Mouse (Mus musculus) embryo, embryonic 9.5 days (tissue): Measurements from ENCODE around the gene Src.
"Not testable (repeated sequence)": the region's sequence is repeated elsewhere in the genome, so short reads cannot be mapped to it uniquely, and the experiment has no call there.

ENCODE experiments used
- DNase-seq: peaks from one replicate; pipeline ENCODE4 v3.0.0-alpha.2; 2017; ENCODE audit errors: extremely low spot score

The Src gene

DNA sequence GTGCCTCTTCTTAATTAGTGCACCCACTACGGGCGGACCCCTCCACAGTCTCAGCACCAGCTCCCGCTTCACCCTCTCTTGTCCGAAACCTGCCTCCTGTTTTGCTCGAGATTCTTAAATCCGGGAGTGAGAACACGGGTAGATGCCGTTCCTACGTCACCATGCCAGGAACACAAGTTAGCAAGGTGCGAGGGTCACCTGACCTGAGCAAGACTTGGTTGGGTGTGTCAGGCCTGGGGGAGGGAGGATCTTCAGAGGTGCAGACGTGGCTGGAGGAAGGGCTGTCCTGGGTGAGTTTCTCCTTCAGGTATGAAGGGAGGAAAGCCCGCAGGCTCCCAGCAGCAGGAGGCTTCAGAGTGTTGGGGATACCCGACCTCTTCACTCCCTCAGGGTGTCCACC lies at the start of gene Src:
Gene Src (plus strand): TSS at position 239 of the 400 bp plus-strand sequence.
- DNase-seq: no peak

DNA sequence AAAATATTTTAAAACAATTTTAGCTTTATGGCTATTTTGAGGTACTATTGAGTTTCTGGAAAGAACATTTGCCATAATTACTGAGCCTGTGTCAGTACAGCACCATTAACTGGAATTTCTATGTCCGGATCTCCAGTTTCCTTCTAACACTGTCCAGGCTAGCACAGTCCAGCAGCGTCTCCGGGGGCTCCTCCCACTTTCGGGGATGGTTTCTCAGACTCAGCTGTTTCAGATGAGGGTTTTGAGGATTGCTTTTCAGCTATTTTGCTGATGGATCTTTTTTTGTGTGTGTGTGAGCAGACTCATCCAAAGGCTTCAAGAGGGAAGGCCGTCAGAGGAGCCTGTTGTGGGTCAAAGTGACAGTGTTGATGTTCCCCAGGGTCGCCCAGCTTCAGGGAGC lies 46.5 kb upstream of the Src start:
- no peak for DNase-seq

DNA sequence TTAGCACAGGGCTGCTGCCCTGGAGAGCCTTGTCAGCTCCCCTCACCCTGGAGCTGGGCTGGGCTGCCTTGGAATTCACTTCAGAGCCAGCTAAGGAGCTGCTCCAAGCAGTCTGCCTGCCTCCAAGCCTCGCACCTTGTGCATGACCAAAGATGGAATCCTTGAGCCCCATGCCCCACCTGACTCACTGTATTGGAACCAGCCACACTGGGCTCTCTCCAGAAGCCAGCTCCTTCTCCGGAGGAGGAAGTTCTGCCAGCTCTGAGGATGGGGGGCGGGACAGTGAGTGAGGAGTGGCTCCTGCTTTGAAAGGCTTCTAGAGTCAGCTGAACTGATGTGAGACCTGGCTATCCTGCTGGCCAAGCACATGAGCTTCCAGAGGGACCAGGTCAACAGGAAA lies 44.6 kb upstream of the Src start:
- DNase-seq: no peak

DNA sequence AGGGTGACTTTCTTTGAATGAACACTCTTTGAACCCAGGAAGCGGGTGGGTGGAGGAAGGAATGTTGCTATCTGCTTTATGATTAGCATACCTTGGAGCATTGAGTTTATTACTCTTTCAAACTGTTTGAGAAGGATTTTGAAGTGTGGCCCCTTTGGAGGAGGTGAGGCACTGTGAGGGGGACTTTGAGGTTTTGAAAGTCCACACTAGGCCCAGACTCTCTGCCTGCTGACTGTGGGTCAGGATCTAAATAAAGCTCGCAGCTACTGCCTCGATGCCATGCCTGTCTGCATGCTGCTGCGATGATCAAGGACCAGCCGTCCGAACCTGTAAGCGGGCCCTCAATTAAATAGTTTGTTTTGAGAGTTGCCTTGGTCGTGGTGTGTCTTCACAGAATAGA lies 43.2 kb upstream of the Src start:
- DNase-seq: no peak

DNA sequence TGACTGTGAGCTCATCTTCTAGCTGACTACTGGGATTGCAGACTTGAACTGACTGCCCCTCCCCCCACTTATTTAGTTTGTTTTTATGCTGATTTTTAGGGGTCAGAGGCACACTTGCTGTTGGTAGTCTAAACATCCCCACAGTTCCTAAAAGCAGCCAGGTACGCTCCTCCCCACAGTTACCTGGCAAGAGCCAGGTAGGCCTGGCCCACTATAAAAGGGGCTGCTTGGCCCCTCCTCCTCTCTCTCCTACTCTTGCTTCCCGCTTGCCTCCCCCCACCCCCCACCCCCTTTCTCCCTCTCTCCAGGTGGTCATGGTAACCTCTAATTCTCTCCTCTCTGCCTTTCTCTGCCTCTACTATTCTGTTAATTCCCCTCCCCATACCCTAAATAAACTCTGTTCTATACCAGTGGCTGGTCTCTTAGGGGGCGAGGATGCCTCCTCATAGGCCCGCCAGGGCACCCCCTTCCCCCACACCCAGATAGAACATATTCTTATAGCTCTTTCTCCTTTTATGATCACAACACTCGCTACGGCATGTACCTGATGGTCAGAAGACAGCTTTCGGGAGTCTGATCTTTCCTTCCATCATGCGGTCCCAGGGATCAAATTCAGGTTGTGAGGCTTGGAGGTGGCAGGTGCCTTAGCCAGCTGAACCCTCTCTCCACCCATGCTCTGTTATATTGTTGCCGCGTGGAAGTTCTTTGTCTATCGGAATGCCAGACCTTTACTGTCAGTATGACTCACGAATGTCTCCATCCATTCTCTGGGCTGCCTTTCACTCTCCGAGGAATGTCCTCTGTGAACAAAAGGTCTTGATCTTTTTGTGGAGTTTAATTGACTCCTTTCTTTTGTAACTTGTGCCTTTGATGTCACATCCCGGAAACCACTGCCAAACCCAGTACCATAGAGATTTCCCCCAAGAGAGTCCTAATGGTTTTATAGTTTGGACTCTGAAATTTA lies 42.2 kb upstream of the Src start:
- peak; percentile 48 for DNase-seq

DNA sequence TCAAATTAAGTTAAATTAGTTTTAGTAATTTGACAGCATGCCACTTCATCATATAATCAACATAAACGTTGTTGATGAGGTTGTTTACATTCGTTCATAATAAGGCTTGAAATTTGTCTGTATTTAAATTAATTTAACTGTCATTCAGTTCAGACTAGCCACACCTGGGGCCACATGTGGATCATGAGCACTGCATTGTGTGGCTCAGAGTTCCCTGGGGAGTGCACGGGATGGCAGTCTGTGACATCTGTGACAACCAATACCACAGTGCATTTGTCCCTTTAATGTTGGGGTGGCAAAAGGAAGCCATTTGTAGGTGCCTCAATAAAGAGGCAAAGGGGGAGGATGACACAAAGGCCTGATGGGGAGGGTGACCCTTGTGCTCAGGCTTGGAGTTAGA lies 41.2 kb upstream of the Src start:
- no peak for DNase-seq

DNA sequence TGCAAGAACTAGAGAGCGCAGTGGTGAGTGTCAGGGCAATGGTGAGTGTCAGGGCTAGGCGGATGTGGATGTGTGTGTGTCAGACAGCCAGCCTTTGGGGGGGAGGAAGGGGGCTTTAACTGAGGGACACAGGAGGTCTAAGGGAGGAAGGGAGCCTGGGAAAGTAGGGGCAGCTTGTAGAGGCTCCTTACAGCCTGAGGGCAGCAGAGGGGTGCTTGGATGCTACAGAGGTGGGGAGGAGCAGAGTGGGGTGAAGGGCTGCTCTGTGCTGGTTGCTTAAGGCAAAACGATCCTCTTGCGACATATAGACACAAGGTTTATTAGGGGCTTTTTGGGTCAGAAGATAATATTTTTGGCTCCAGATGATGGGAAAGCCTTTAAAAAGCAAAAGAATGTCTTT lies 33.4 kb upstream of the Src start:
- DNase-seq: no peak

DNA sequence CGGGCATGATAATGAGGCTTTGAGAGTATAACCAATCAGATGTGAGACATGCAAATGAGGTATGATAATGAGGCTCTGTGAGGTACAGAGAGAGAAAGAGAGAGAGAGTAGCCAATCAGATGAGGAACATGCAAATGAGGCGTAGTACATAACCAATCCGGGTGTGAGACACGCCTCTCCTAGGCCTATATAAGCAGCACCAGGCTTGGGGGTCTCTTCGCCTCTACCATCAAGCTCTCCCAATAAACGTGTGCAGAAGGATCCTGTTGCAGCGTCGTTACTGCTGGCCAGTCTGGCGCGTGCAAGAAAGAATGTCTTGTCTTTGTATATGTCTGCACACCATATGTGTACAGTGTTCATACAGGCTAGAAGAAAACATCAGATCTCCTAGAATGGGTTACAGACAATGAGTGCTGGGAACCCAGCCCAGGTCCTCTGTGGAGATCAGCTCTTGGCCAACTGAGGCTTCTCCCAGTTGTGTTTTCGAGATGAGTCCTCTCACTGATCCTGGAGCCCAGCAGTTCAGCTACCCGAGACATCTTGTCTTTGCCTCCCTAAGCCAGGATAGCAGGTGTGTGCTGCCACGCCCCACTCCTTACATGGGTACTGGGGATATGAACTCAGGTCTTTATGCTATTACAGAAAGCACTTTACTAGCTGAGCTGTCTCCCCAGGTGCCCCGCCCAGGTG lies 29.2 kb upstream of the Src start:
- not testable (repeated sequence) for DNase-seq

DNA sequence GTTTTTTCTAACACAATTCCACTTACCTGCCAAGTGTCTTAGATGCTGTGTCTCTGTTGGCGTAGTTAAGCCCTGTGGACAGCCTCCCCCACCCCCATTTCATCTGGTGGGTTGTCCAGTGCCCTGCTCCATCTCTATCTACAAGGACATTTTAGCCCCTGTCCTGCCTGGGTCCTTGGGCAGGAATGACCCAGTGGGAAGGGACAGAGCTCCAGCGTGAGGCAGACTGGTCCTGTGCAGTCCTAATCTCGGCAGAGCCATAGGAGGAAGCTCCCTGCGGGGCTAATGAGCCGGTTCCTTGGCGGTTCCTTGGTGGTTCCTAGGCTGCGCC lies 28.7 kb upstream of the Src start:
- no peak for DNase-seq

DNA sequence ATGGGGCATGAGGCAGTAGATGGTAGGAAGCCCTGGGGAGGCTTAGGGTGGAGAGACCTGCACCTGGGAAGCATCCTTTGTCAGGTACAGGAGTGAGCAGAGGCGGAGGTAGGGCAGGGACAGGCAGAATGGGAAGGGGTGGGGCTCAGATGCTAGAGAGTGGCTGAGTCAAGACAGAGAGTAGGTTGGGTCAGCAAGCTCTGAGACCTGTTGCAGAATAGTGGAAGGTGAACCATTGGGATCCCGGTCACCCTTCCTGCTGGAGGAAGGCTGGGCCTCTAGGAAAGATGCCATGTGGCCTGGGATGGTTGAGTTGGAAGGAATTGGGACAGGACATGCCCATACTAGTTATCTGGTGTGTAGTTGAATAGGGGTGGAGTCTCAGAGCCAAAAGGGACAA lies 25.9 kb upstream of the Src start:
- DNase-seq: no peak

DNA sequence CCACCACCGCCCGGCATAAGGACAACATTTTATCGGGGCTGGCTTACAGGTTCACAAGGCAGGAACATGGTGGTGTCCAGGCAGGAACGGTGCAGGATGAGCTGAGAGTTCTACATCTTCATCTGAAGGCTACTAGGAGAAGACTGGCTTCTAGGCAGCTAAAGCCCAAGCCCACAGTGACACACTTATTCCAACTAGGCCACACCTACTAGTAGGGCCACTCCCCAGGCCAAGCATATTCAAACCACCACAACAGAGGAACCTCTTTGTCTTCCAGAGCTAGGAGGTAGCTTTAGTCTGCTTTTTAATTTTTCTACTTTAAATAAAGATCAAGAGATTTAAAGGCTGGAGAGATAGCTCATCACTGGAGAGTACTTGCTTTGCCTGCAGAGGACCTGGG lies 24.7 kb upstream of the Src start:
- DNase-seq: no peak

DNA sequence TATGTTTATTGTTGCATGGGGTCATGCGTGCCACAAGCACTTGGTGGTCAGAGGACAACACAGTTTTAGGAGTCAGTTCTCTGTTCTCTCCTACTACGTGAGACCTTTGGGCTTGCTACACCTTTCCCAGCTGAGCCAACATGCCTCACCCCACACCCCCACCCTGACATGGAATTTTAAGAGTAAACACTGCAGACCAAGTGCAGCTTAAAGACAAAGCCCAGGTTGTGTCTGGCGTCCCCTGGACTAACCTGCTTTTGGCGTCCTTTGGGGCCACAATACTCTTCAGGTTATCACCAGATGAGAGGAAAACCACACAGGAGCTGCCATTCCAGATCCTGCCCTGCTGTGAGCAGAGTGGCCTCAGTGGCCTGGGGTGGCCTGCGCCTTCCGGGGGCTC lies 23.4 kb upstream of the Src start:
- DNase-seq: no peak

DNA sequence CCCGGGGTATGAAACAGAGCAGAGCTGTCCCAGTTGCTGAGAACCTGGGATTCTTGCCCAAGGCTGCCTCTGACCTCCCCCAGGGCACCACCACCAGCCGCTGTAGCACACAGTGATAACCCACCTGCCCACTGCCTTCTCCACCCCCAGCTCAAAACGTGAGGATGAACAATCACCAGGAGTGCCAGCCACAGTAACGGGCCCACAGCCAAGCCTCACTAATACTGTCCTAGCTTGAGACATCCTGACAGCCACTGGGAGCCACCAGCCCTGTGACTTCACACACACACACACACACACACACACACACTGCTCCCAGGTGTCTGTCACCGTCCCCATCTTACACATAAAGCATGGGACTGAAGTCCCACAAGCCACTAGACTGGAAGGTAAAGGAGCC lies 22.9 kb upstream of the Src start:
- DNase-seq: no peak

DNA sequence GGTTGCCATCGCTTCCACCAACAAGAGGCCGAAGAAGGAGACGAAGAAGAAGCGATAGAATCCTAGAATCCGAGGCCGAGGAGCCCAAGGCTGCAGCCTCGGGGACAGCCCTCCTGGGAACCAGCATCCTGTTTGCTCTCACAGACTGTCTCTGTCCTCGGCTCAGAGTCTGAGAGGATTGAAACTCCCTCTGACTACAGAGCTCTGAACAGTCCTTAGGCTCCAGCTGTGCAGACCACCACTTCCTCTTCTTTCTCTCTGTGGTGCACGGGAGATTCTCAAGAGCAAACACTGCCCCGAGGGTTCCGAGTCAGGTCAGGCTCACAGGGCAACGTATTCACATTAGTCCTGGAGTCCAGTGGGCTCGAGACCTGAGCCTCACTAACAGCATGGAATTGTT lies 22.3 kb upstream of the Src start:
- DNase-seq: no peak

DNA sequence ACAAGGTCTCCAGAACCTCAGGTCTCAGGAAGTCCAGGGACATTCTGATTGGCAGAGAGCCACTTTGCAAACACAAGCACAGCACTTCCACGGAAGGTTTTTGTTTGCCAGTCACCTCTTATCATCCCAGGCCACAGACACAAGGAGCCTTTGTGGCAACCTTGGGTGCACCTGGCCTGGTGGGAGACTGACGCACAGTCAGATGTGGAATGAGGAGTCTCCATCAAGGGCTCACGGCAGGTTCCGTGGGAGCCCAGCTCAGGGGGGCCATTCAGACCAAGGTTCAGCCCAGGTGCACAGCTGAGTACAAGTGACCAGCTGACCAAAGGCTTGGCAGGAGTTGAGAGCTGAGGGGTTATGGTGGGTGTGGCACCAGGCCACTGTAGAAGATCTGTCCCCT lies 20.9 kb upstream of the Src start:
- no peak for DNase-seq

DNA sequence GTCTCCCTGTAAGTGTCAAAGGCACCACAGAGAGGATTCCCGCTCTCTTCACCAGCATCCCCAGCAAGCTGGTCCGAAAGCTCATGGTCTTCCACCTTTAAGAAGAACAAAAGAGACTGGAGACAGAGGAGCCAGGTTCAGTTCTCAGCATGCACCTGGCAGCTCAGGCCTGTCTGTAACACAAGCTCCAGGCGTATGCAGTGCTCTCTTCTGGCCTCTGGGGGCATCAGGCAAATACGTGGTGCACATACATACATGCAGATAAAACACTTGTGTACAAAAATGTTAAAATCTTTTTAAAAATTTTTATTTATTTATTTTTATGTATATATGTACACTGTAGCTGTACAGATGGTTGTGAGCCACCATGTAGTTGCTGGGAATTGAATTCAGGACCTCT lies 19.7 kb upstream of the Src start:
- DNase-seq: no peak

DNA sequence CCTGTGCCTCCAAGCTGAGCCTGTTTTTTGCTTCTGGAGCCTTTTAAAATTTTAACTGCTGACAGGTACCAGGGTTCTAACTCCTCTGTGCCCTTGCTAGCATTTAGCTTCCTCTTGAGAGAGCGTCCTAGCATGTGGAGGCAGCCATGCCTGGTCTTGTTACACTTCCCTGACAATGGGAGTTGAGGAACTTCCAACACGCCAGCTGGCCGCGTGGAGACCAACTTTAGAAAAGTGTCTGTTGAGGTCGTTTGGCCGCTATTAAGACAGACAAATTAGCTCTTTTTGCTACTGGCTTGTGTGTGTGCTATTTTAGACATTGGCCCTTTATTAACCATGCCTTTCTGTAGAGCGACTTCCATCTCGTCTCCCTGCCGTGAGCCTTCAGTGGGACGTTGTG lies 18.4 kb upstream of the Src start:
- no peak for DNase-seq

DNA sequence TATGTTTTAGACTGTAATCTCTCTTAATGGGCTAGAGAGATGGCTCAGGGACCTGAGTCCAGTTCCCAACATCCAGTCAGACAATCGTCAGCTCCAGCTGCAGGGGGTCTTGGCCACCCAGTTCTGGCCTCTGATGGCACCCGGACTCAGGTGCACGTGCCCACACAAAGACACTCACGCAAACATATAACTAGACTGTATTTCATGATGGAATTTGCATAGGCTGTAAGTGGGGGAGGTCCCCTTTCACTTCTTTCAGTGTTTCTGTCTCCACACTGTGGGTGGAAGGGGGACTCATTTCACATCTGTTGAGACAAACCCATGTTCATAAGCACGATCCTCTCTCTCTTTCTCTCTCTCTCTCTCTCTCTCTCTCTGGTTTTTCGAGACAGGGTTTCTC lies 17.8 kb upstream of the Src start:
- no peak for DNase-seq

DNA sequence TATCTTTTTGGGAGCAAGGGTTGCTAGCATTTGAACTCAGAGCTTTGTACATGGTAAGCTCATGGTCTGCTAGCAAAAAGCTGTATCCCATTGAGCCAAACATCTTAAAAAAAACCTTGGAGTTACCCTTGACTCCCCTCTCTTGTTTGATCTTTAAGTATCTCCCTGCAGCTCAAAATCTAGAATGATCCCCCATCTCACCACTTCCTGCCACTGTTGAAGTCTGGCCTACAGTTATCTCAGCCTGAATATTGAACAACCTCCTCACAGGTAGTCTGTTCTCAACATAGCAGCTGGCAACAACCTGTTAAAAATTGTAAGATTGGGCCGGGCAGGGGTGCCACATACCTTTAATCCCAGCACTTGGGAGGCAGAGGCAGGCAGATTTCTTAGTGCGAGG lies 17.0 kb upstream of the Src start:
- DNase-seq: no peak

DNA sequence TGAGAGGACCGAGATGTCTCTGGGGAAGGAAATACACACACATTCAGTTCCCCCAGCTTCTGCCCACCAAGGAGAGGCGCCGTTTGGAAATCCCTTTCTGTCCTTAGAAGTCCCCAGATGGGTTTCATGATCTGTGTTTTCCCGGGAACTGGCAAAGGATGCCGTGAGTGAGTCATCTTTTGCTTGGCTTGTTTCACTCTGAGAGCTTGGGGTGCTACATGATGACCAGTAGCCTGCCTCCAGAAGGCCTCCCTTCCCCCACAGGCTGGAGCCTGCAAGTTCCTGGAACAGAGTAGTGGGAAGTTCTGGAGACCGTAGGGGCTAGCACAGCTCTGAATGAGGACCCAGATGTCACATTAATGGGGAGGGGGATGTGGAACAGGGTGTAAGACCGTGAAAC lies 10.6 kb upstream of the Src start:
- DNase-seq: no peak

DNA sequence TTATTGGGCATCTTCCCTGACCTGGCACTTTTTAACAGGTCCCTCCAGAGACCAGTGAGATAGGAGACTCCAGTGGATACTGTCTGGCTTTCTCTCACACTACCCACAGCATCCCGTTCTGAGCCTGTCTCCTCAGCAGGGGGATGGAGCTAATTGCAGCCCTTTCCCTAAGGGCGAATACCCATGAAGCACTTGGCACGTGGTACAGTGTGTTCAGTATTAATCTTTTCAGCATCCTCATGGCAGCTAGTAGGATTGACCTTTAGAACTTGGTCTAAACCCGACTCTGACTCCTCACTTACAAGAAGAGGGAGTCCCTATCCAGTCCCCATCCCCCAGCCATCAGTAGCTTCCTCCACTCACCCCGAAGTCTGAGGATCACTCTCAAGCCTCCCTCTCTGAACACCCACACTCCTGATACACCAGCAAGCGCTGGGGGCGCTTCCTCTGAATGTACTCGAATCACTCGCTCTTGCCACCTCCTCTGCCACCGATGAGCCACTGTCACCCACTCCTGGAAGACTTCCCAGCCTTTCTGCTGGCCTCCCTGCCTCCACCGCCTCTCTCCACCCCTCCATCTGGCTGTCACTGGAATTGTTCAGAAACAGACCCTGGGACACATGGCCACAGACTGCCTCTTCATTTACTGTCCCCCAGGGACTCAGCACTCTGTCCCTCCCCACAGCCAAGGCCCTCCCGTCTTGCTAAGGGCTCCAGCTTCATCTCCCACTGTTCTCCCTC lies 8.3 kb upstream of the Src start:
- no peak for DNase-seq

DNA sequence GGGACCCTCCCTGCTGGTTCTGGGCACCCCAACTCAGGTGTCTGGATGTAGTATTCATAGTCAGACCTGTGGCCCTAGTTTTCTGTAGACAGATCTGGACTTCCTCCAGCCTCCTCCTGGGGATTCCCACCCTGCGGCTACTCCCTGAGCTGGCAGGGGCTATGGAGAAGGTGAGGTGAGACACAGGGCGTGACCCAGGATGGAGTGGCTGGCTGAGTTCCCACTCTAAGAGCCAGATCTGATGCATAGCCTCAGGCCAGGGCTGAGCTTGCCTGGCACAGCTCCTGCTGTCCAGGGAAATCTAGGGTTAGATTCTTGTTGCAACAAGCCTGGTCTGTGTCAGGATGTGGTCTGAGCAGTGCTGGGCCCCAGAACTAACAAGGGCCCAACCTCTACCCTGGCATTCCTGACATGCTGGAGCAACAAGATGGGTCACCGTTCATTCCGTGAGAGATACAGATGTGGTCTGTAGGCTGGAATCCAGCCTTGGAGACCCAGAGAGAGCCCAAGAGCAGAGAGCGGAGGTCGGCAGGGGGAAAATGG lies 7.0 kb upstream of the Src start:
- no peak for DNase-seq

DNA sequence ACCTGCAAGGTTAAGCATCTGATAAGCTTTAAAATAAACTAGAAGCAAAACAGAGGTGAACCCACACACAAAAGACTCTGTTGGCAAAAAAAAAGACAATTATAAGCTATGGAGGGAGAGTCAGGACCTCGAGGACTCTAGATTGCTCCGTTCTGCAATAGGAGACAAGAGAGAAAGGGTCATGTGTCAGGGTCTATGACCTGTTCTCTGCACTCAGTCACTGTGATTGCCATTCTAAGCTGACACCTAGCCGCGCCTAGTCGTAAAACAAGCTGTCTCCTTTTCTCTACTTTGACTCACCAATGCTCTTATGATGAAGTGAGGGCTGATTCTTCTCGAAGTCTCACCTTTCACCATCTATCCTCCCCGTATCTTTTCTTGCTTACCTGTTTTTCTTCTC lies 5.7 kb upstream of the Src start:
- no peak for DNase-seq
